Mouse (Mus musculus): Measurements from ENCODE around the gene Chmp4b. TPM values are rescaled to one million over a fixed set of nuclear protein-coding genes. Genes with fewer than 3 reads are reported as not detected.
A peak's percentile ranks its signal among the peaks of the same experiment; 100 is the strongest.

The Chmp4b gene
- total and polyA plus RNA-seq, 2 experiments from 2014 or later, result 20.1 to 80.7 TPM

DNA sequence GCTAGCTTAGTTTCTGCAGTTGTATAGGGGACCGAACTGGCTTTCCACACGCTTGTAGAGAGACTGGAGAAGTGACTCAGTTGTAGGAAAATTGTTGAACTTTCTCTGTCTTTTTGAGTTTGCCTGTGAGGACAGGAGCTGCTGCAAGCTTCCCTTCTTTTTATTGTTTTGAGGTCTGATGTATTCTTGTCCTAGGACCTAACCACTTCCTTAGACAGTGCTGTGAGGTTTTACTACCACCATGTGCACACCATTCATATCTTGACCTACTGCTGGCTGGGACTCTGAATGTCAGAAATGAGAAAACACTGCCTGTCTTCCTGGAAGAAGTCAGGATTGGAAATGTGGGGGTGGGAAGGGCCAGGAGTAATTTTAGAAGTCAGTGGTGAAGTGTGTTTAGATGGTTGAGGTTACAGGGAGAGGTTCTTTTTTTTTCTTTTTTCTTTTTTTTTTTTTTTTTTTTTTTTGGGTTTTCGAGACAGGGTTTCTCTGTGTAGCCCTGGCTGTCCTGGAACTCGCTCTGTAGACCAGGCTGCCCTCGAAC, 8.1 kb downstream of the Chmp4b start:
- H3K9me3 ChIP-seq (replicated peaks; ENCODE audit: control insufficient read depth, low read length), result no peaks in the 10 kb centered on the region
- peak overlapping the region; percentile 94 for H3K4me2 ChIP-seq (ENCODE audit: low read depth, low read length)
- H3K27me3 ChIP-seq (ENCODE audit: control insufficient read depth, insufficient read depth, low read length), result no peaks in the 10 kb centered on the region
- DNase-seq (ENCODE audit: low spot score) (no peak), ATAC-seq (ENCODE audit: insufficient read depth, low read depth) (no peak)
- H3K27ac ChIP-seq (ENCODE audit: low read depth), result peak overlapping the region; percentile 94
- H3K4me3 ChIP-seq (ENCODE audit: low read depth, low read length), result peak overlapping the region; percentile 10
- H3K4me1 ChIP-seq (ENCODE audit: control insufficient read depth, insufficient read depth), result peaks cover 19% of the 10 kb centered on the region
- H3K36me3 ChIP-seq (replicated peaks; ENCODE audit: control insufficient read depth, insufficient read depth, low read length), result peaks cover 14% of the 10 kb centered on the region; the same call in 1 of the 2 replicates
- peak overlapping the region; percentile 95; the same call in 1 of the 2 replicates for H3K9ac ChIP-seq (replicated peaks; ENCODE audit: low read depth, low read length)
- 75% methylated on average over 3 of the region's 5 CpGs for WGBS
- TF ChIP-seq CTCF (IDR thresholded peaks at IDR 0.05; ENCODE audit: low read depth) (no peak), EP300 (IDR thresholded peaks at IDR 0.05; ENCODE audit: low read depth) (no peak)

DNA sequence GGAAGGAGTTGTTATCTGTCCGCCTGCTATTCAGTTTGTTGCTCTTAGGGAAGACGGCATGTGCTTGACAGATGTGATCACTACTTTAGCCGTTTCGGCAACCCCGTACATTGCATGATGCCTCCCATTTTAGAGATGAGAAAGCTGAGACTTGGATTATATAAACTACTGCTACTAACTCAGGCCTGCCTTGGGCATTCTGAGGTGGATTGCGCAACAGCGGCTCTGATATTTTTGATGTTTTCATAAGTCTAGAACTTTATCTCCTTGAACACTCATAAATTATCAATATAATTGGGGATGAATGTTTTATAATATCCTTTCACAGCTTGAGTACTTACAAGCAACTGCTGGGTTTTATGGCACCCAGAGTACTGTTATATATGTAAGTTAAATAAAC, 17.2 kb downstream of the Chmp4b start:
- H3K27me3 ChIP-seq (ENCODE audit: control insufficient read depth, insufficient read depth, low read length), result no peaks in the 10 kb centered on the region
- no peaks in the 10 kb centered on the region for H3K9me3 ChIP-seq (replicated peaks; ENCODE audit: control insufficient read depth, low read length)
- H3K36me3 ChIP-seq (replicated peaks; ENCODE audit: control insufficient read depth, insufficient read depth, low read length), result no peaks in the 10 kb centered on the region
- WGBS, result 68% methylated on average over 7 of the region's 7 CpGs
- ATAC-seq (ENCODE audit: insufficient read depth, low read depth) (no peak), DNase-seq (ENCODE audit: low spot score) (no peak)
- H3K4me3 ChIP-seq (ENCODE audit: low read depth, low read length), result no peak overlapping the region
- peaks cover 3% of the 10 kb centered on the region; the same call in 1 of the 2 replicates for H3K4me1 ChIP-seq (ENCODE audit: control insufficient read depth, insufficient read depth)
- TF ChIP-seq CTCF (IDR thresholded peaks at IDR 0.05; ENCODE audit: low read depth) (no peak), EP300 (IDR thresholded peaks at IDR 0.05; ENCODE audit: low read depth) (no peak)
- no peak overlapping the region for H3K4me2 ChIP-seq (ENCODE audit: low read depth, low read length)
- H3K9ac ChIP-seq (replicated peaks; ENCODE audit: low read depth, low read length), result no peak overlapping the region
- no peak overlapping the region for H3K27ac ChIP-seq (ENCODE audit: low read depth)

DNA sequence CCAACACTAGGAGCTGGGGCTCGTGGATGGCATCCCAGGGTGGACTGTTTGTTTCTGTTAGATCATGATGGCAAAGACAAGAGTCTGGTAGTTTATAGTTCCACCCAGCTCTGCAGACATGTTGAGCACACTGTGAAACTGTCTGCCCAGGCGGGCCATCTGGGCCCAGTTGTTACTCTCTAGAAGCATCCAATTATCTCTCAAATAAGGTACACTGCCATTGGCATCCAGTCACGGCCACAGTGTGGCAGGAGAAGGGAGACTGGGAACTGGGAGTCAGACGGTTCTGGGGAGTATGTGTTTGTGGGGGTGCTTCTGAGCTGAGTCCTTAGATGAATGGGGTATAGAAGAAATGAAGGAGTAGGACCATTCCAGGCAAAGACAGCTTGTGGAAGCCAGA, 18.6 kb downstream of the Chmp4b start:
- H3K27me3 ChIP-seq (ENCODE audit: control insufficient read depth, insufficient read depth, low read length), result no peaks in the 10 kb centered on the region
- ATAC-seq (ENCODE audit: insufficient read depth, low read depth) (no peak), DNase-seq (ENCODE audit: low spot score) (no peak)
- H3K4me3 ChIP-seq (ENCODE audit: low read depth, low read length), result no peak overlapping the region
- H3K27ac ChIP-seq (ENCODE audit: low read depth), result no peak overlapping the region
- peaks cover 14% of the 10 kb centered on the region for H3K4me1 ChIP-seq (ENCODE audit: control insufficient read depth, insufficient read depth)
- H3K9ac ChIP-seq (replicated peaks; ENCODE audit: low read depth, low read length), result no peak overlapping the region
- TF ChIP-seq EP300 (IDR thresholded peaks at IDR 0.05; ENCODE audit: low read depth) (no peak), CTCF (IDR thresholded peaks at IDR 0.05; ENCODE audit: low read depth) (no peak)
- H3K4me2 ChIP-seq (ENCODE audit: low read depth, low read length), result no peak overlapping the region
- no peaks in the 10 kb centered on the region for H3K9me3 ChIP-seq (replicated peaks; ENCODE audit: control insufficient read depth, low read length)
- 75% methylated on average over 4 of the region's 4 CpGs for WGBS
- no peaks in the 10 kb centered on the region for H3K36me3 ChIP-seq (replicated peaks; ENCODE audit: control insufficient read depth, insufficient read depth, low read length)

DNA sequence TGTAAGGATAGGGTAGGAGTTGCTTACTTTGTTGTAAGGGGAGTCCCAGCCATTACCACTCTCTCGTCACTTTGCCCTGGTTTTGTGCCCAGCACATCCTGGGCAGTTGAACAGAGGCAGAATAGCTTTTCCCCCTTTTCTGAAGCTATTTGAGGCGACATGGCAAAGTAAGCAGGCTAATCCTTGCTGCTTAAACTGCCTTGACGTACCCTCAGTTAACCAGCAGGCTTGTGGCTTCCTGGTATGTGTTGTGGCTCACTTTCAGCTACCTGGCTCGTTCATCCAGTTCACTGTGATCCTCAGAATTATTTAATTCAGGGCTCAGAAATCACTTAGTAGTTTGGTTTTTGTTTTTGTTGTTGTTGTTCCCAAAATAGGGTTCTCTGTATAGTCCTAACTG, 19.2 kb downstream of the Chmp4b start:
- Histone ChIP-seq H3K4me1 (ENCODE audit: control insufficient read depth, insufficient read depth) (peaks cover 14% of the 10 kb centered on the region), H3K4me3 (ENCODE audit: low read depth, low read length) (no peak overlapping the region), H3K27ac (ENCODE audit: low read depth) (no peak overlapping the region), H3K9ac (replicated peaks; ENCODE audit: low read depth, low read length) (no peak overlapping the region), H3K36me3 (replicated peaks; ENCODE audit: control insufficient read depth, insufficient read depth, low read length) (no peaks in the 10 kb centered on the region), H3K9me3 (replicated peaks; ENCODE audit: control insufficient read depth, low read length) (no peaks in the 10 kb centered on the region), H3K27me3 (ENCODE audit: control insufficient read depth, insufficient read depth, low read length) (no peaks in the 10 kb centered on the region), H3K4me2 (ENCODE audit: low read depth, low read length) (no peak overlapping the region)
- WGBS, result 68% methylated on average over 4 of the region's 4 CpGs
- no peak for TF ChIP-seq EP300 (IDR thresholded peaks at IDR 0.05; ENCODE audit: low read depth)
- no peak for TF ChIP-seq CTCF (IDR thresholded peaks at IDR 0.05; ENCODE audit: low read depth)
- ATAC-seq (ENCODE audit: insufficient read depth, low read depth) (no peak), DNase-seq (ENCODE audit: low spot score) (no peak)

DNA sequence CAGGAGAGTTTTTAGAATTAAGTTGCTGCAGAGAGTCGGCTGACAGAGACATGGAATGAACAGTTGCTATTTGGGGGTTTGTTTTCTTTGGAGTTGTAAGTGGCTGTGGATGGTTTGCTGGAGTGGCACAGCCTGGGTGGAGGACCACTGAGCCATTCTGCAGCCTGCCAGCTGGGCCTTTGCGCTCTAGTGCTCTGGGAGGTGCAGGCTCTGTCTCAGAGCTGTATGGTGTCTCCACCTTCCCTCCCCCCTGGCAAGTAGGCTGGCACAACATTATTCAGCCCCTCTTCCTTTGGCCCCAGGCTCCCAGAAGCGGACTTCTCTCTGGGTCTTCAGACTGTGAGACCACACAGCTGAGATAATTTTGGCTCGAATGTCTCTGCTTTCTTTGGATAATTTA, 22.5 kb downstream of the Chmp4b start:
- no peak overlapping the region; the same call in 1 of the 2 replicates for H3K9ac ChIP-seq (replicated peaks; ENCODE audit: low read depth, low read length)
- no peak for TF ChIP-seq EP300 (IDR thresholded peaks at IDR 0.05; ENCODE audit: low read depth)
- TF ChIP-seq CTCF (IDR thresholded peaks at IDR 0.05; ENCODE audit: low read depth), result no peak

More for the DNA sequence above, 22.5 kb downstream of the Chmp4b start:
- H3K27ac ChIP-seq (ENCODE audit: low read depth), result peak overlapping the region; percentile 41
- no peak overlapping the region for H3K4me3 ChIP-seq (ENCODE audit: low read depth, low read length)
- no peak overlapping the region for H3K4me2 ChIP-seq (ENCODE audit: low read depth, low read length)
- DNase-seq (ENCODE audit: low spot score) (no peak), ATAC-seq (ENCODE audit: insufficient read depth, low read depth) (no peak)
- no peaks in the 10 kb centered on the region for H3K36me3 ChIP-seq (replicated peaks; ENCODE audit: control insufficient read depth, insufficient read depth, low read length)
- no peaks in the 10 kb centered on the region for H3K27me3 ChIP-seq (ENCODE audit: control insufficient read depth, insufficient read depth, low read length)
- no peaks in the 10 kb centered on the region for H3K9me3 ChIP-seq (replicated peaks; ENCODE audit: control insufficient read depth, low read length)
- WGBS, result 43% methylated on average over 4 of the region's 4 CpGs
- peaks cover 38% of the 10 kb centered on the region for H3K4me1 ChIP-seq (ENCODE audit: control insufficient read depth, insufficient read depth)

All from heart, postnatal 0 days (tissue).